In the genomic region with DNA sequence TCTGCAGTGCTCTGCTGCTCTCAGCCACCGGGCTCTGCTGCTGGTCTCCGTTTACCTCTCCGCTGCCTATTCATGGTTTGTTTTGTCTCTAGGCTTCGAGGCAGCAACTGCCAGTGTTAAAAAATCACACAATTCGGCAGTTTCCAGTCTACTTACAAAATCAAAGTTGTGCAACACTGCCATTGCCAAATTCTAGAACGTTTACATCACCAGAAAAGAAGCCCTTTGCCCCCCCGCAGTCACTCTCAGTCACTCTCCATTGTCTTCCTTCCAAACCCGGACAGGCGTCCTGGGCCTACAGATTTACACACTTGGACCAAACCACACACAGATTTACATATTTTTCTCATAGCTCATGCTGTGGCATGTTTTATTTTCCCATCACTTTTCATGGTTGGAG, we compare ENCODE assay signal across 14 mouse cellular contexts. TPM values are rescaled to one million over a fixed set of nuclear protein-coding genes. Genes with fewer than 3 reads are reported as not detected.
A peak's percentile ranks its signal among the peaks of the same experiment; 100 is the strongest.
DNase-seq lines count a peak whose midpoint lies in the region; ATAC-seq lines count a peak whose summit lies in the region.
"Had no signal": no experiment of that assay in that cellular context is flagged by ENCODE, and none has a peak within 500 bp of the region (broad histone marks: within the 10 kb centered on the region; RNA-seq: fewer than 3 reads in every experiment).

No protein-coding gene starts in this region.

- WGBS in intestine, embryonic 16.5 days: 63% methylated on average over 9 of the region's 9 CpGs
- WGBS in intestine, embryonic 15.5 days: 58% methylated on average over 9 of the region's 9 CpGs
- WGBS in lung, embryonic 15.5 days: 56% methylated on average over 9 of the region's 9 CpGs
- WGBS in stomach, embryonic 15.5 days: 58% methylated on average over 9 of the region's 9 CpGs

- ATAC-seq in intestine, embryonic 16.5 days: no peak
- ATAC-seq in intestine, embryonic 15.5 days: no peak
- ATAC-seq in lung, embryonic 15.5 days (ENCODE audit: borderline replicate concordance, extremely low read depth, low FRiP score, low TSS enrichment): no peak; the same call in 1 of the 2 replicates
- no peak for ATAC-seq in stomach, embryonic 15.5 days (ENCODE audit: insufficient read depth, low FRiP score, low read depth)
- ATAC-seq: forebrain, embryonic 16.5 days; hindbrain, postnatal 0 days had no signal

- DNase-seq in cerebellum, adult 11-12 months: no peak
- DNase-seq in cerebellum, adult 8-10 months: no peak
- DNase-seq: cerebellum, adult 9-11 months; kidney, postnatal 25 days had no signal

- H3K9me3 ChIP-seq in intestine, embryonic 16.5 days (ENCODE audit: control insufficient read depth, low read length): no peaks in the 10 kb centered on the region
- H3K9me3 ChIP-seq in intestine, embryonic 15.5 days: no peaks in the 10 kb centered on the region
- H3K9me3 ChIP-seq in lung, embryonic 15.5 days: no peaks in the 10 kb centered on the region
- no peaks in the 10 kb centered on the region for H3K9me3 ChIP-seq in stomach, embryonic 15.5 days
- H3K9me3 ChIP-seq: embryonic facial prominence, embryonic 12.5 days; heart, embryonic 10.5 days had no signal

- H3K4me1 ChIP-seq in intestine, embryonic 16.5 days (ENCODE audit: control insufficient read depth, insufficient read depth, low read length): peaks cover 4% of the 10 kb centered on the region; the same call in 1 of the 2 replicates
- peaks cover 3% of the 10 kb centered on the region; the same call in 1 of the 2 replicates for H3K4me1 ChIP-seq in intestine, embryonic 15.5 days (replicated peaks)
- H3K4me1 ChIP-seq in brown adipose tissue, adult 24 weeks (ENCODE audit: control insufficient read depth, insufficient read depth, insufficient read length, low read length): peaks cover 5% of the 10 kb centered on the region
- H3K4me1 ChIP-seq in lung, embryonic 15.5 days: peaks cover 27% of the 10 kb centered on the region
- H3K4me1 ChIP-seq in stomach, embryonic 15.5 days: 0 out of 2 replicates have a peak, but pooled peaks cover 10% of the 10 kb centered on the region
- H3K4me1 ChIP-seq: embryonic facial prominence, embryonic 12.5 days had no signal

- H3K4me3 ChIP-seq in intestine, embryonic 16.5 days (ENCODE audit: low read length): no peak overlapping the region
- no peak overlapping the region for H3K4me3 ChIP-seq in intestine, embryonic 15.5 days (replicated peaks)
- no peak overlapping the region for H3K4me3 ChIP-seq in brown adipose tissue, adult 24 weeks (ENCODE audit: insufficient read depth, low read depth, low read length)
- no peak overlapping the region for H3K4me3 ChIP-seq in lung, embryonic 15.5 days
- H3K4me3 ChIP-seq in stomach, embryonic 15.5 days (replicated peaks): no peak overlapping the region
- H3K4me3 ChIP-seq: embryonic facial prominence, embryonic 12.5 days; heart, embryonic 10.5 days had no signal

- H3K27me3 ChIP-seq in intestine, embryonic 16.5 days (replicated peaks; ENCODE audit: control insufficient read depth, insufficient read depth, low read length): no peaks in the 10 kb centered on the region
- H3K27me3 ChIP-seq in intestine, embryonic 15.5 days (replicated peaks): no peaks in the 10 kb centered on the region
- no peaks in the 10 kb centered on the region for H3K27me3 ChIP-seq in lung, embryonic 15.5 days
- H3K27me3 ChIP-seq in stomach, embryonic 15.5 days (replicated peaks): no peaks in the 10 kb centered on the region
- H3K27me3 ChIP-seq: embryonic facial prominence, embryonic 12.5 days had no signal

- peak overlapping the region; percentile 20; the same call in 1 of the 2 replicates for H3K9ac ChIP-seq in intestine, embryonic 16.5 days (ENCODE audit: low read depth, low read length)
- no peak overlapping the region for H3K9ac ChIP-seq in intestine, embryonic 15.5 days
- H3K9ac ChIP-seq in lung, embryonic 15.5 days: no peak overlapping the region
- no peak overlapping the region for H3K9ac ChIP-seq in stomach, embryonic 15.5 days
- H3K9ac ChIP-seq: embryonic facial prominence, embryonic 12.5 days had no signal

- no peak overlapping the region for H3K4me2 ChIP-seq in intestine, embryonic 16.5 days (ENCODE audit: low read depth, low read length)
- H3K4me2 ChIP-seq in intestine, embryonic 15.5 days (replicated peaks): no peak overlapping the region
- no peak overlapping the region for H3K4me2 ChIP-seq in lung, embryonic 15.5 days
- H3K4me2 ChIP-seq in stomach, embryonic 15.5 days: no peak overlapping the region
- H3K4me2 ChIP-seq: embryonic facial prominence, embryonic 12.5 days had no signal

- peak overlapping the region; percentile 49 for H3K27ac ChIP-seq in intestine, embryonic 16.5 days (ENCODE audit: low read length)
- H3K27ac ChIP-seq in intestine, embryonic 15.5 days: no peak overlapping the region
- peak overlapping the region; percentile 95 for H3K27ac ChIP-seq in brown adipose tissue, adult 24 weeks (replicated peaks; ENCODE audit: low read depth, low read length)
- peak overlapping the region; percentile 60; the same call in 1 of the 2 replicates for H3K27ac ChIP-seq in lung, embryonic 15.5 days
- H3K27ac ChIP-seq in stomach, embryonic 15.5 days: peak overlapping the region; percentile 73
- H3K27ac ChIP-seq: embryonic facial prominence, embryonic 12.5 days; heart, embryonic 10.5 days; hindbrain, postnatal 0 days; macrophage had no signal

- peaks cover 7% of the 10 kb centered on the region; the same call in 1 of the 2 replicates for H3K36me3 ChIP-seq in intestine, embryonic 16.5 days (ENCODE audit: control insufficient read depth, insufficient read depth, low read length)
- 0 out of 2 replicates have a peak, but pooled peaks cover 3% of the 10 kb centered on the region for H3K36me3 ChIP-seq in intestine, embryonic 15.5 days
- H3K36me3 ChIP-seq in lung, embryonic 15.5 days: peaks cover 20% of the 10 kb centered on the region
- peaks cover 12% of the 10 kb centered on the region; the same call in 1 of the 2 replicates for H3K36me3 ChIP-seq in stomach, embryonic 15.5 days

RNA-seq across cellular contexts. Expression of a gene that starts 13.0 kb away (rescaled TPM):
- polyA plus RNA-seq in intestine, embryonic 16.5 days (2015; fragmentation: Nextera tagmentation; extraction: Ambion mirVana): 19.8 and 20.5 TPM in 2 replicates
- polyA plus RNA-seq in intestine, embryonic 15.5 days (2015; fragmentation: Nextera tagmentation; extraction: Ambion mirVana): 22.4 and 25.1 TPM in 2 replicates
- 5.2 and 5.5 TPM in 2 replicates for polyA plus RNA-seq in brown adipose tissue, adult 24 weeks (2012; ENCODE audit: insufficient read depth, insufficient read length, missing spikeins)
- 19.9 and 21.1 TPM in 2 replicates for polyA plus RNA-seq in lung, embryonic 15.5 days (2015; fragmentation: Nextera tagmentation; extraction: Ambion mirVana)
- 24.9 and 25.7 TPM in 2 replicates for polyA plus RNA-seq in stomach, embryonic 15.5 days (2015; fragmentation: Nextera tagmentation; extraction: Ambion mirVana)

RNA-seq across cellular contexts. Expression of a gene that starts 13.0 kb away (rescaled TPM):
- polyA plus RNA-seq in intestine, embryonic 16.5 days (2015; fragmentation: Nextera tagmentation; extraction: Ambion mirVana): 13.4 and 14.9 TPM in 2 replicates
- polyA plus RNA-seq in intestine, embryonic 15.5 days (2015; fragmentation: Nextera tagmentation; extraction: Ambion mirVana): 14.1 and 15.9 TPM in 2 replicates
- 9.3 and 9.9 TPM in 2 replicates for polyA plus RNA-seq in brown adipose tissue, adult 24 weeks (2012; ENCODE audit: insufficient read depth, insufficient read length, missing spikeins)
- polyA plus RNA-seq in lung, embryonic 15.5 days (2015; fragmentation: Nextera tagmentation; extraction: Ambion mirVana): 19.1 and 19.4 TPM in 2 replicates
- 16.6 and 16.9 TPM in 2 replicates for polyA plus RNA-seq in stomach, embryonic 15.5 days (2015; fragmentation: Nextera tagmentation; extraction: Ambion mirVana)
